Mouse (Mus musculus): Measurements from ENCODE around the gene Prss30.
A peak's percentile ranks its signal among the peaks of the same experiment; 100 is the strongest.

The Prss30 gene

DNA sequence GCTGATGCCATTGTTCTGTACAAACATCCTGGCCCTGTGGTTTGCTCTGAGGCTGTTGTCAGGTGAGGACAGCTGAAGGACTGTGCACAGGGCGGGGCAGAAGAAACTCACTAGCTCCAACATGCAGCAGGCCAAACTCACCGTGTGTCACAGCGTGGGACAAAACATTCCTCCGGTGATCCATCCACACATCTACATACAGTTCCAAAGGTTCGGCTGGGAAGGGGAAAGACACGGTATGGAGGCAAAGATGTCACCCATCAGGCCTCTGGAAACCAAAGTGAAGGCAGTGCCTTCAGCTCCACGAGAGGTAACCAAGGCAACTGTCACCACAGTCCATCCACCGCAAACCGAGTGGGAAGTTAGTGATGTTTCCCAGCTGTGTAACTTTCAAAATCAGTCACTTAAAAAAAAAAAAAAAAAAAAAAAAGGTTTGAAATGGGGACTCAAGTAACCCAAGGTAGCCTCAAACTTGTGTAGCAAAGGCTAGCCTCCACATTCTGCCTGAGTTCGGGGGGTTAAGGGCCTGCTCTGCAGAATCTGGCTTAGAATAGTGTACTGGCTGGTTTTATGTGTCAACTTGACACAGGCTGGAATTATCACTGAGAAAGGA lies at the start of gene Prss30:
Gene Prss30 (minus strand): TSS at position 270 of the 613 bp plus-strand sequence.
- no peak for DNase-seq (ENCODE audit: low read depth)

DNA sequence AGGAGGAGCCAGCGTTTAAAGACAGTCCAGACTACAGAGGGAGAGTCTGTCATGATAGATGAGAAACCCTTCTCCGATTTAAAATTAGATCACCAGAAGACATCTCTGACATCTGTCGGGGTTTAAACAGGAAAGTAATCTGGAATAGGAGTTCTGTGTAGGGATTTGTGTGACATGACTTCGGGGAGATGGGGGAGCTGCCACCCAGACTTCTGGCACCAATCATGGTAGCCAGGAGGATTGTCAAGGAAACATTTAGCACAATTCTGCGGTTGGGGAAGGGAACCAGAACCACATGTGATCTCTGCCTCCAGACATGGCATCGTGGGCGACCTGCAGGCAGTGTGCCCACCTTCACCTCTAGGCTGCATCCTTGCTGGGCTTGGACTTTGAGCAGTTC lies 49.1 kb upstream of the Prss30 start:
- no peak for DNase-seq (ENCODE audit: low read depth)

DNA sequence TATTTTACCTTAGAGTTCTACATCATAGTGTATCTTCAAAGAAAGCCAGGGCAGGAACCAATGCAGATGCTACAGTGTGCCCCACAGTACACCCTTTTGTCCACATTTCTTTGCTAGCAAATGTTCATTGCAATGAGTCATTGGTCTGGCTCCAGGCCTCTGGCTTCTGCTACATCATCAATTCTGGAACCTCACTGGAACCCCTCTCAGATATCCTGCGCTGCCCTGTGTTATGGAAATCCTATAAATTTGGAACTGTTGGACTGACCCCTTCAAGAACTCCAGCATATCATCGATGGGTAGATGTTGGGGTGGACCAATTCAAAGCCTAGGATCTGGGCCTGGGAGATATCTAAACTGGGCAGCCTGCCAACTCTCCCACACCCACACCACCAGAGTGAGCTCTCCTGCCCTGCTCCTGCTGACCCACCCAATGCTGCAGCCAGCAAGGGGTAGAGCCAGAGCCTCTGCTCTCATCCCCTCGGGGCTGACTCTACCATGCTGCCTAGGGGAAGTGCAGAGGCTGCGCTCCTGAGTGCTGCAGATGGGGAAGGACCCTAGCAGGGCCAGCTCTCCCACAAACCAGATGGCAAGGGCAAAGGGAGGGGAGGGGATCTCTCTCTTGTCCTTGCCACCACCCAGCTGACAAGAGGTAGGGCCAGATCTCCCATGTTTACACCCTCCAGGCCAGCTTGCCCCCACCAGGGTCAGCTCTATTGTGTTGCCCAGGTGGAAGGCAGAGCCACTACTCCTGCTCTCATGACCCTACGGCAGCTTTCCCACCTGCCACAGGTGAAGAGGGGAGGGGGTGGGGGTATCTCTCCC lies 41.2 kb upstream of the Prss30 start:
- peak; percentile 92 for DNase-seq (ENCODE audit: low read depth)

DNA sequence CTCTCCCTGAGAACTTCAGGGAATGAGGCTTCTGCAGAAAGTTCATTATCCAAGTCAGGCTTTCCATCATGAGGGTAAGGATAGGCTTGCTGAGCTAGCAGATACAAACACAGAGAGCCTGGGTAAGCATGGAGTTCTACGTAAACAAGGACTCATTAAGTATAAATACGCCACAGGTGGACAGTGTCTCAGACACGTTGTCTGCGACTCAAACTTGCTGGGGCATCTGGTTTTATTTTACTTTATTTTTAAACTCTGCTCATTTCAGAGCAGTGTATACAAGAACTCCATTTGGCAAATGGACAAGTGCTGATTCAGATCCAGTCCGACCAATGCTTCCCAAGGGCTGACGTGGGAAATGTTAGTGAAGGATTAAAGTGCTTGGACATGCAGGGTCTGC lies 40.3 kb upstream of the Prss30 start:
- DNase-seq (ENCODE audit: low read depth) = peak; percentile 98

DNA sequence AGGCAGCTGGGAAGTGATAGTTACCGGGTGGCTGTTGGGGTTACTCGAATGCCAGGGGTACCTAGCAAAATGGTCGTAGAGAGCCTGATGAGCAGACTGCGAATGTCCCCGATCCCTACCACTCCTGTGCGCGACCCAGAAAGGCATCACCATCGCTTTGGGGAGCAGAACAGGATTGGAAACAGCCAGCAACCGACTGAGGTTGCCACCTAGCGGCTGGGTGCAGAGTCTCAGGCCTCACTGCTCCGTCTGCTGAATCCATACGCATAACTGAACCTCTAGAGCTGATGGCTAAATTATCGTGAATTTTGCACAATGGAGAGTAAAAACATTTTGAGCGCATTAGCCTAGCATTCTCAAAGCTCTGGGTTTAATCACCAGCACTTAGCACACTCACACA lies 35.4 kb upstream of the Prss30 start:
- DNase-seq (ENCODE audit: low read depth) = no peak

DNA sequence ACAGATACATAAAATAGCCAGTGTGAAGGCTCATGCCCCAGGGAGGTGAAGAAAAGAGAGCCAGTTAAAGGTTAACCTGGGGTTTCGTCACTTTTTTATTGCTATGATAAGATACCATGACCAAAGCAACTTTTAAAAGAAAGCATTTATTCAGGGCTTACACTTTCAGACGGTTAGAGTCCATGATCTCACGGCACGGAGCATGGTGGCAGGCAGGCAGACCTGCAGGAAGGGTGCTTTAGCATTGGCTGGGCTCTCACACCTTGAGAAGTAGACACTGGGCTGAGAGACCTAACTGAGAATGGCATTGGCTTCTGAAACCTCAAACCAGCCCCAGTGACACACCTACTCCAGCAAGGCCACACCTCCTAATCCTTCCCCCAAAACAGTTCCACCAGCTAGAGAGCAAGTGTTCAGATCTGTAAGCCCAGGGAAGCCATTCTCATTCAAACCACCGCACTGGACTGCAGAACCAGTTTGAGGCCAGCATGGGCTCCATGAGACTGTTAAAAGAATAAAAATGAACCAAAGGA lies 34.1 kb upstream of the Prss30 start:
- DNase-seq (ENCODE audit: low read depth) = no peak

DNA sequence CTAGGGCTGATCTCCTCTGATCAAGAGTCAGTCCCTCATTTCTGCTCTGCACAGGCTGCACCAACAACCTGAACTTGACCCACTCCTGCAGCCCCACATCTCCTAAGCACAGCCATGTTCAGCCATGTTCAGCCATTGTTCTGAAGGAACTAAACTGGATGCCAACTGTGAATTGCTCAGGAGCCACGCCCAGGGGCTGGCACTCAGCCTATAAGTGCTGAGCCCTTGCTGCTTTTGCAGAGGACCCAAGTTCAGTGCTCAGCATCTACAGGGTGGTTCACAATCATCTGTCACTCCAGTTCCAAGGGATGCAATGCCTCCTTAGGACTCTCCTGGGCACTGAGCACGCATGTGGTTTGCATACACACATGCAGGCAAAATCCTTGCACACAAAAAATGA lies 32.6 kb upstream of the Prss30 start:
- peak; percentile 80 for DNase-seq (ENCODE audit: low read depth)

DNA sequence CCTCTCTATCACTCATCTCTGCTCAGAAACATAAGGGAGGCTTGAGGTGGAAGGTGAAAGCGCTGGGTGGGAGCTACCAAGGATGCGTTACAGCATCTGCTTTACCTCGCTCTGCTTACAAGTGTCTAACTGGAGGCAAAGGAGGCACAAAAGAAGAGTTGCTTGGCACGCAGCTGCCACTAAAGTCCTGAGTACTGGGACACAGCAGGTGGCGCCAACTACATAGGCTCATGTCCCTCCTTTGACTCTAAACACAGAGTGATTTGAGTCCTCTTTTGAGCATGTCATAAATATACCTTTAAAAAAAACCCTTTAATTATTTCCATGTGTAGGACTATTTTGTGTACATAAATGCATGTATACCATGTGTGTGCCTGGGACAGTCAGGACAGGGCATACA lies 29.3 kb upstream of the Prss30 start:
- DNase-seq (ENCODE audit: low read depth) = peak; percentile 49

DNA sequence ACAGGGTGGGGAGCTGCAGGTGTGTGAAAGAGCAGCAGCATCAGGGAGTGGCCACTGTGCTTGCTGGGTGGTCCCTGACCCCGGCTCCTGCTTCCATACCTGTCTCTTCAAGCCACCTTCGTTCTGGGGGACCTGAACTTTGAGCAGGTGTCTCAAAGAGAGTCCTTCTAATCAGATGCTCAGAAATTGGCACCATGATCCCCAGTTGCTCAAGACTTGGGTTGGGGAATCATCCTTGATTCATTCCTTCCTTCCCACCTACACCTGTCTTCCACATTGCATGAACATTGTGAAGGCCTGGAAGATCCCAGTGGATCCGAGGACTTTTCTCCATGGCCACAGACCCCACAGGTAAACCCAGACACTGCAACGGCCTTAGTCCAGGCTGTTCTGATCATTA lies 27.7 kb upstream of the Prss30 start:
- DNase-seq (ENCODE audit: low read depth) = no peak

DNA sequence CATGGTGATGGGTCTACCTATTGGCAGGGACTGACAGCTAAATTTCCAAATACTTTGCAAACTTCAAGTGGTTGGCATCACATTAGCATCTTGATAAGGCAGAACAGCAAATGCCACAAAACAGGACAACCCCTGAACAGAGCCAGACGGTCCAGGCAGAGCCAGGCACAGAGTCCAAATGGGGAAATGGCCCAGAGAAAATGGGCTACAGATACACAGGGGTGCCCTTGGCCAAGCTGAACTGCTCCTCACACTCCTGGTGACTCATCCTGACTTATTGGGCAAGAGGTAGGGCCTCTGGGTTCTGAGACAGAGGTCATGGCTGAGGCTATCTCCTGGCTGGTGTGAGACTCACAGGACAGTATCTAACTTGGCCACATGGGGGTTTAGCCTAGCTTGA lies 27.0 kb upstream of the Prss30 start:
- peak; percentile 62 for DNase-seq (ENCODE audit: low read depth)

DNA sequence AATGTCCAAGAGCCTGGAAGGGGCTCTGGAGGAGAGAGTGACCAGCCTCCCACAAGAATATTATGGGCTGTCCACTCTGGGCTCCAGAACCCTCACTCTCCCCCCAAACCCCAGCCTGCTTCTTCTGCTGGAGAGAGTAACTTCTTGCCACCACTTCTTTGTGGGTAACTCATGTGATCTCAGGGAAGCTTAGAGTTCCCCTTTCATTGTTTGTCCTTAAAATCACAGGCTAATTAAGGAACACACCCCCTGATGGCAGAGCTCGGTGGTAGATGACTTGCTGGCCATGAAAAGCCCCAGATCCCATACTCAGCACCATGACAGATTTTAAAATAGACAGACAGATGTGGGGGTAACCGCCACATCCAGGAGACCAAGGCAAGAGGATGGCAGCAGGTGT lies 26.6 kb upstream of the Prss30 start:
- DNase-seq (ENCODE audit: low read depth) = no peak

DNA sequence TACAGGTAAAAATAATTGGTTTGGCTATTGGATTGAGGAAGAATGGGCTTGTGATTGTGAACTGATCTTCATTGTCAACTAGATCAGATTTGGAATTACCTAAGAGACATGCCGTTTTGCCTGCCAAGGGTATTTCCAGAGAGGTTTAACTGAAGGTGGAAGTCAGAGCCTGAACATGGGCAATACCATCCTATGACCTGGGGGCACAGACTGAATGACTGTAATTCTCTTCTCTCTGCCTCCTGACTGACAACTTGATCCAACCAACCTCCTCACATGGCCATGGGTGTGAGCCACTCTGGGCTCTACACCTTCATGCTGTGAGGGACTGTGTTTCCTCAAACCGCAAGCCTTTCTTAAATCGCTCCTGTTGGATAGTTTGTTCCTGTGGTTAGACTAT lies 24.7 kb upstream of the Prss30 start:
- no peak for DNase-seq (ENCODE audit: low read depth)

DNA sequence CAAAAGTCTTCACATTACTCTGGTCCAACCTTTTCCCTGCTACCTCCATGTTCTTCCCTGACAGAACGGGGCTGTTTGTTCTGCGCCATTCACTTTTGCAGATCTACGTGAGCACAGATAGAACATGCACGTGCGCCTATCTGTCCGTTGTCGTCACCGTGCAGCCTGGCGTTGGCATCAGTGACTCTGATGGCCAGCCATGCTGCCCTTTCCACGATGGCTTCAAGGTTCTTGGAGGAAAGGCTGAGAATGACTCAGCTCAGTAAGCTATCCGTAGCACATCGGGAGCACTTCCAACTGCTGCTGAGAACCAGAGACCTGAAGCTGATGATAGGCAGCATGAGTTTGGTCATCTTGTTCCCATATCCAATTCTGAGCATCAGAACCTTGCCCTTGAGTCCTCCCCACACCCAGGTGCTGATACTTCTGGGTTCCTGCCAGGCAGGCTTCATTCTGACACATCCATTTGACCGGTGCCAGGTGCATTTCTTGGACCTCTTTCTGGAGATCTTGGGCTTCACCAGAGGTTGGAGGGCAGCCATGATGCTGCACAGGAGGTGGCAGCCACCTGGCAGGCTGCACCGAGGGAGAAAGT lies 23.8 kb upstream of the Prss30 start:
- no peak for DNase-seq (ENCODE audit: low read depth)

DNA sequence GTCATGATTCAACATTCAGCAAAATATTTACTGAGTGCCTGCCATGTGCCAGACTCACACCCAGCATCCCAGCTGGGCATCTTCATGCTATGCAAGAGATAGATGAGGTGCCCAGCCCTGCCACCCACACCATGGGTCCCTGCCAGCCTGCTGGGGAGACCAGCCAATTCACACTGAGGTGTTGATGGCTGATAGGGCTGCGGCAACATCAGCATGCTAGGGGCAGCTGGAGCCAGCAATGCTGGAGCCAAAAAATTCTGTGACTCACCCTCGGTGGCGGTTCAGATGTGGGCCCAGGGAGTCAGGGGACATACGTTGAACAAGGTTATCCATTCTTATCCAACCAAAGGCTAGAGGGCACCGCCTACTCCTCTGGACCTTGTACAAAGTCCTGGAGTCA lies 20.0 kb upstream of the Prss30 start:
- peak; percentile 94 for DNase-seq (ENCODE audit: low read depth)

DNA sequence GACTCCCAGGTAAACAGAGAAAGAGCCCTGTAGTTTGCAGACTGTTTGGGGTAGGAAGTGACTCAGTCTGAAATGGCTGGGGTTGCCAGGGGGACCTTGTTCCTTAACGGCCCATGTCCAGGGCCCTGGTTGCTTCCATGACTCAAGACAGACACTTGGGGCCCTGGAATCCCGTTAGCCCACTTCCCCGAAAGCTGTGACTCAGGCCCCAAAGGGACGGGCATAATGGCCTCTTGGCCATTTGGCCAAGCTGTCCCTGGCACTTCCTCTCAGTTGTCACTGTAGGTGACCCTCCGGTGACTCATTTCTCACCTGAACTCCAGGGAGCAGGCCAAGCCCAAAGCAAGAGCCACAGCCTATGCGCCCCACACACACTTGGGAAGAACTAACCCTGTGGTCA lies 18.0 kb upstream of the Prss30 start:
- peak; percentile 56 for DNase-seq (ENCODE audit: low read depth)

DNA sequence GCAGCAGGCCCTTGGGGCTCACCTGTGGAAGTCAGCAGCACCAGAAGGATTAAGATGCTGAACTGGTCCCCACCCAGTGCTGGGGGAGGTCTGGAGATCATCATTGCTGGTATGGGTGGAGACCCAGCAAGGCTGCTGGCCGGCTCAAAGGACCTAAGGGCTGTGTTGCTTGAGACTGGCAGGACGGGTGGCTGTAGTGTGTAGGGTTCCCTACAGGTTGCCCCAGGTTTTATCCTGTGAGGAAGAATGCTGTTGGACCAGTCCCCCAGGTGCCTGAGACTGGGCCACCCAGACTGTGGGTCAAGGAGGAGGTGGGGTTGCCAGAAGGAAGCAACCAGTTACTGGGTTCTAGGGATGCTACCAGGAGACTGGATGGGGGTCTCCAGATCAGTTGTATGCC lies 17.5 kb upstream of the Prss30 start, which contains the start of gene Prss22:
Gene Prss22 (minus strand): TSS at position 200 of the 400 bp plus-strand sequence.
- DNase-seq (ENCODE audit: low read depth) = no peak

DNA sequence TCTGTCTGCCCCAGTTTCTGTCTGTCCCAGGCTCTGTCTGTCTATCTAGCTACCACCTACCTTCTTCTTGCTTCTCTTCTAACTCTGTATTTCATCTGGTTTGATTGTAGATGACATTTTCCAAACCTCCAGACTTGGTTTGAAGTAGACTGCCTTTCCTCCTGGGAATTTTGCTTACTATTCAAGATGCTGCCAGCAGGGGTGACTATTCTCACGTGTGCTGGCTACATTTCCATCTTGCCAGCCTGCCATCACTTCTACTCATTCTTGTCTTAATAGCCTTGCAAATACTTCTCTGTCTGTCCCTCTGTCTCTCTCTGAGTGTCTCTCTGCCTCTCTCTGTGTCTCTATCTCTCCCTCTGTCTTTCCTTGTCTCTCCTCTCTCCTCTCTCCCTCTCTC lies 15.1 kb upstream of the Prss30 start:
- peak; percentile 37 for DNase-seq (ENCODE audit: low read depth)

DNA sequence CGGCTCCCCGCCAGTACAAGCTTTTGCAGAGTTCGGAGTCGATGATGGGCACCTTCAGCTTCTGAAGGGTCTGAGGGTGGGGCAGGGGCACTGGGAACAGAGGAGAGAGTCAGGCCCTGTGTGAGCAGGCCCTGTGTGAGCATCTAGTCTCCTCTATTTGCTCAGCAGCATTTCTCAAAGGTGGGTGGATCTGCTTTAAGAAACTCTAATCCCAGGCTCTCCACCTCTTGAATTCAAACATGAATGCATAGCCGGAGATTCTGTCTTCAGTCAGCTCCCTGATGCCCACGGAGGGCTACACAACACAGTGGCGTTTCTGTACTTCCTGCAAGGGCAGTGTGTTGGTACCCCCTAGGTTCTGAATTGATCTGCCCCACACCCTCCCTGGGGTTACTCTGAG lies 14.3 kb upstream of the Prss30 start:
- DNase-seq (ENCODE audit: low read depth) = no peak

DNA sequence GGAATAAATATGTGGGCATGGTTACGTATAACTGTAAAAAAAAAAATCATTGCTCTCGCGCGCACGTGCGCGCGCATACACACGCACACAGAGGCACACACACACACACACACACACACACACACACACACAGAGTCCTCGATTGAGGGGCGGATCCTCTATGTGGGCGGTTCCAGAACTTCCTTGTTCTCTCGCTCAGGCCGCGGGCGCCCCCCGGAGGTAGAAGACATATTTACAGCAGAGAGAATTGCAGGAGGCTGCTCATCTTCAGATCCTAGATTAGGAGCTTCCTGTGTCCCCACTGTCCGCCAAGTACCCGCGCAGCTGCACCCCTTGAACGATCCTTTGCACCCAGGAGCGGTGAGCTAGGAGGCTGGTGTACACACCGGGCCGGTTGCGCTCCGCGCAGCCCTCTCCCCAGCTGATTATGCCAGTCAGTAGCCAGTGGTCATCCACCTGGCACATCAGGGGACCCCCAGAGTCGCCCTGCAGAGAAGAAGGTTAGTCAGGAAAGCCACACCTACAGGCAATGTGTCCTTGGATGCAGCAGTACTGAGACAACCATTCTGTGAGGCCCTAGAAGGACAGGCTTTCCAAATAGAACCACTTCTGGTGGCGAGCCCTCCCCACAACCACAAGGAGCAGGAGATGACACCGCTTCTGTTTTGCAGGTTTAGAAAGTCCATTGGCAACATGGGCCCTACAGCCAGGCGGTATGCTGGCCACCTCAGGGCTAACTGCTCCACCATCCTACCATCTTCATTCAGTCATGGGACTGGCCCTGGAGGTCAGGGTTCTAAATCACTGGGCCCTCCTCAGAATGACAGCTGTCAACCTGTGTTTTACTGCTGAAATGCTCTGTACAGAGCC lies 13.4 kb upstream of the Prss30 start:
- peak; percentile 87 for DNase-seq (ENCODE audit: low read depth)

DNA sequence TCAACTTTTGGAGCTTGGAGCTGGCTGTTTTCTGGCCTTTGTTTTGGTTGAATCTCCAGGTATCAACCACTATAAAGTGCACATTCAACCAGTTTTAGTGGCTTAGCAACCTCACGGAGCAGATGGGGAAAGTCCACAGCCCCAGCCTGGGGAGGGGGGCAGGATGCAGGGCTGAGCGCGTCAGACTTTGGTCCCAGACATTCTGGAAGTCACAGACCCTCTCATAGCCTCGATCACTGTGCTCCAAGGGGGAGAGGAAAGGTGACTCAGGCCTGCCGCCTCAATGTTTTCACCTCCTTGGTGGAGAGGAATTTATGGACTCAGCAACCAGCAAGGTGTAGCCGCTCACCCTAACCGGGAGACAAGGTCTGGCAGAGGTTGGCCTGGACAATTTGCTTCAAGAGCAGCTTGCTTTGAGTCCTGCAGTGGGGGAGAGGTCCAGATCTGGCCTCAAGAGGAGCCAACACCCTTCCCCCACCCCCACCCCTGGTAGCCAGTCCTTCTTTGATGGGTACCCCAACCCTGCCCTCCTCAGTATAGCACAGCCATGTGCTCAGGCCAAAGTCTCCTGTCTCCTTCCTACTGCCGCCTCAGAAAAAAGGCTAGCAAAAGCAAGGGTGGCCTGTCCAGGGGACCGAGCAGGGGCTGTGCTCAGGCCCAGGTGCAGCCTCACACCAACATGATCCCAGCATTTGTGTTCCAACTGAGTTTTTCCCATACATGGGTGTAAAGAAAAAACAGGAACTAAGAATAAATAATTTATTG lies 12.6 kb upstream of the Prss30 start:
- DNase-seq (ENCODE audit: low read depth) = no peak

DNA sequence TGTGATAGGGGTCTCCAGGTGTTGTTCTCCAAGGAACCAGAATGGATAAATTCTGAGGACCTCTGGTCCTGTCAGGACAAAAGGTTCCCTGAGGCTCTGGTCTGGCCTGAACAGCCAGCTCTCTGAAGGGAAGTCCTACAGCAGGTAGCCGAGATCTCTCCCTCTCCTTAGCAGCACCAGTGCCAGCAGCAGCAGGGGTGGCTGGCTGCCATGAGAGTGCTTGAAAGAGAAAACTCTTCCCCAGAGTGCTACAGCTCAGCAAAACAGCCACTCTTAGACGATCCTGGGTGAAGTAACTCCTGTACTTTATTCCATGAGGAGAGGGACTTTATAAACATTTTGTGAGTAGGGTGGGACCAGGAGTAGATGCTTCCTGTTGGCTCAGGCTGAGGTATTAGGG lies 9.4 kb upstream of the Prss30 start:
- peak; percentile 50 for DNase-seq (ENCODE audit: low read depth)

Measured in NIH3T3 (cell line).